Mouse (Mus musculus) c-Kit-negative CD71-positive TER-119-positive erythroid progenitor cells, embryonic 14.5 days (primary cell): Measurements from ENCODE around the gene Ipo13.

Experiments used
- DNase-seq: peaks from one replicate; pipeline ENCODE4 v3.0.0-alpha.2; 2013; ENCODE audit warnings: low read depth, low spot score

The Ipo13 gene

GRCm38 (mm10) chr4:117914591-117915442, at the start of gene Ipo13:
Gene Ipo13 (minus strand): TSS chr4:117914999.
- peak; percentile 87 for DNase-seq

- DNase-seq: no peak
Measured at GRCm38 (mm10) chr4:117957492-117957891, 42.7 kb upstream of the Ipo13 start.

- DNase-seq: no peak
Measured at GRCm38 (mm10) chr4:117947493-117947892, 32.7 kb upstream of the Ipo13 start.

- no peak for DNase-seq
Measured at GRCm38 (mm10) chr4:117946639-117947305, 32.0 kb upstream of the Ipo13 start.

GRCm38 (mm10) chr4:117943317-117943716, 28.5 kb upstream of the Ipo13 start:
- DNase-seq: no peak

GRCm38 (mm10) chr4:117936964-117937363, 22.2 kb upstream of the Ipo13 start:
- no peak for DNase-seq

GRCm38 (mm10) chr4:117934081-117934480, 19.3 kb upstream of the Ipo13 start:
- no peak for DNase-seq

GRCm38 (mm10) chr4:117933248-117933647, 18.4 kb upstream of the Ipo13 start:
- DNase-seq: no peak

- DNase-seq: peak; percentile 34
Measured at GRCm38 (mm10) chr4:117929391-117929881, 14.6 kb upstream of the Ipo13 start, which contains the start of gene Artn. Gene Artn (minus strand): TSS chr4:117929763.

- DNase-seq: peak; percentile 85
Measured at GRCm38 (mm10) chr4:117928699-117929241, 14.0 kb upstream of the Ipo13 start.

GRCm38 (mm10) chr4:117928234-117928633, 13.4 kb upstream of the Ipo13 start:
- peak; percentile 49 for DNase-seq

- no peak for DNase-seq
Measured at GRCm38 (mm10) chr4:117926545-117927482, 12.0 kb upstream of the Ipo13 start.

- DNase-seq: no peak
Measured at GRCm38 (mm10) chr4:117924916-117925315, 10.1 kb upstream of the Ipo13 start.

- DNase-seq: no peak
Measured at GRCm38 (mm10) chr4:117923450-117923849, 8.7 kb upstream of the Ipo13 start.

- DNase-seq: no peak
Measured at GRCm38 (mm10) chr4:117921358-117921757, 6.6 kb upstream of the Ipo13 start.

GRCm38 (mm10) chr4:117918762-117919161, 4.0 kb upstream of the Ipo13 start:
- DNase-seq: no peak

- no peak for DNase-seq
Measured at GRCm38 (mm10) chr4:117918261-117918660, 3.5 kb upstream of the Ipo13 start.

- no peak for DNase-seq
Measured at GRCm38 (mm10) chr4:117917847-117918246, 3.0 kb upstream of the Ipo13 start.

GRCm38 (mm10) chr4:117917402-117917801, 2.6 kb upstream of the Ipo13 start:
- no peak for DNase-seq

- DNase-seq: no peak
Measured at GRCm38 (mm10) chr4:117916386-117916785, 1.6 kb upstream of the Ipo13 start.

- DNase-seq: no peak
Measured at GRCm38 (mm10) chr4:117915489-117916105, 798 bp upstream of the Ipo13 start.
